Mouse (Mus musculus) MEL (cell line): Measurements from ENCODE around the gene Nme7.

Experiments used
- CTCF ChIP-seq, 3 experiments: IDR thresholded peaks in 2 of 3; conservative IDR thresholded peaks in 1 of 3; 2 replicates each; pipeline ENCODE4 v1.5.1; 2011 to 2012; ENCODE audit warnings: low read length in 3 of 3, low read depth in 2 of 3, mild to moderate bottlenecking in 2 of 3, improper control_type of control experiment in 1 of 3, inconsistent platforms in 1 of 3, mixed read lengths in 1 of 3, moderate library complexity in 1 of 3; ENCODE audit not compliant: control insufficient read depth in 1 of 3, insufficient read depth in 1 of 3, poor library complexity in 1 of 3, severe bottlenecking in 1 of 3
- MEF2A ChIP-seq: IDR thresholded peaks from 2 replicates; pipeline ENCODE4 v1.6.1; 2014; ENCODE audit warnings: low read depth, mild to moderate bottlenecking, inconsistent platforms, low read length, improper control_type of control experiment; ENCODE audit not compliant: poor library complexity, insufficient replicate concordance, severe bottlenecking; ENCODE audit errors: extremely low read depth
- POLR2A ChIP-seq, 2 experiments: IDR thresholded peaks; 2 replicates each; pipeline ENCODE4 v1.6.1; 2011 to 2012; ENCODE audit warnings: low read length in 2 of 2, mild to moderate bottlenecking in 2 of 2, control low read depth in 1 of 2, improper control_type of control experiment in 1 of 2, low read depth in 1 of 2, moderate library complexity in 1 of 2; ENCODE audit not compliant: control insufficient read depth in 1 of 2, insufficient read depth in 1 of 2, poor library complexity in 1 of 2
- TBP ChIP-seq: IDR thresholded peaks from 2 replicates; pipeline ENCODE4 v1.8.0; 2011; ENCODE audit warnings: low read depth, low read length, improper control_type of control experiment
- USF1 ChIP-seq: IDR thresholded peaks from 2 replicates; pipeline ENCODE4 v1.6.1; 2014; ENCODE audit warnings: low read depth, mild to moderate bottlenecking, inconsistent platforms, low read length, improper control_type of control experiment, moderate library complexity

DNA sequence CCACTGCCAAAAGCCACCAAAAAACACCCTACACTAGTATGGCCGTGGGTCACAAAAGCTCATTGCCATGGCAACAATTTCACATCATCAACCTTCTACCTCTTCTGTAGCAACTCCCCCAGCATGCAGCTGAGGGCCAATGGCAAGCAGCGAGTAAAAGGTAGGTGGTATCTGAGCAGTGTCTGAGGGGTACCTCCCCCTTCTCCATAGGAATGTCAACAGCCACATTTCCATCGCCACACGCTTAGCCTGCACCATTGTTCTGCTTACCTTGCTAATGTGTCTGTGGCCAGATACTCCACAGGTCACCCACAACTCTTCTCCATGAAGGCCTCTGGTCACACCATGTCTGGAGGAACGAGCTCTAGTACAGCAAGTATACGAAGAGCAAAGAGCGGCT is 169.5 kb downstream of the Nme7 start:
- TF ChIP-seq TBP (no peak), POLR2A (IDR thresholded peaks at IDR 0.05; ENCODE audit: control insufficient read depth in 1 of 2, insufficient read depth in 1 of 2, low read depth in 1 of 2, low read length in 2 of 2, poor library complexity in 1 of 2) (no peak), CTCF (IDR thresholded peaks at IDR 0.05 in 2 of 3, conservative IDR thresholded peaks at IDR 0.05 in 1 of 3; ENCODE audit: control insufficient read depth in 1 of 3, insufficient read depth in 1 of 3, low read depth in 2 of 3, low read length in 3 of 3, poor library complexity in 1 of 3, severe bottlenecking in 1 of 3) (no peak), MEF2A (no peak), USF1 (no peak)
